Mouse (Mus musculus) cerebellum, adult 2 months (tissue): ENCODE results near the gene Hipk1.

Experiments
- CTCF ChIP-seq: fragments of 200-500 bp; IDR thresholded peaks from 2 replicates; pipeline ENCODE4 v1.5.1; 2011; ENCODE audit warnings: low read depth, mild to moderate bottlenecking, control low read depth, low read length, moderate library complexity, borderline replicate concordance; ENCODE audit not compliant: insufficient read depth
- POLR2A ChIP-seq: fragments of 200-500 bp; IDR thresholded peaks from 2 replicates; pipeline ENCODE4 v1.6.1; 2011; ENCODE audit warnings: low read length, control low read depth, borderline replicate concordance; ENCODE audit not compliant: insufficient read depth

- no peak for TF ChIP-seq POLR2A
- TF ChIP-seq CTCF: no peak
Observed at GRCm38 (mm10) chr3:103714236-103714875, 77.0 kb downstream of the Hipk1 start.
